Mouse (Mus musculus) hematopoietic stem cell, adult 5-6 weeks (primary cell): Measurements from ENCODE around the gene Crip3. TPM values are rescaled to one million over a fixed set of nuclear protein-coding genes. Genes with fewer than 3 reads are reported as not detected.
A peak's percentile ranks its signal among the peaks of the same experiment; 100 is the strongest.

Source experiments
- ATAC-seq, 2 experiments: fragments of 125-278 bp in 1 of 2; replicated peaks in 1 of 2; 2 replicates each; pipeline ENCODE4 v1.8.0; 2016 to 2017; ENCODE audit warnings: inconsistent platforms in 2 of 2, mild to moderate bottlenecking in 2 of 2, moderate number of reproducible peaks in 2 of 2, low read depth in 1 of 2, moderate TSS enrichment in 1 of 2; ENCODE audit not compliant: low FRiP score in 2 of 2, poor library complexity in 2 of 2, severe bottlenecking in 2 of 2, insufficient read depth in 1 of 2, low TSS enrichment in 1 of 2
- total RNA-seq: library from RNA; stranded (forward); fragments of 172-1452, 232-1000 nt; gene quantifications from 2 replicates; pipeline ENCODE4 v1.2.3, GENCODE M21; 2017

Crip3 gene
- total RNA-seq, 1 experiment from 2014 or later, result not detected

GRCm38 (mm10) chr17:46452683-46453082 lies 24.0 kb downstream of the Crip3 start:
- ATAC-seq, result no peak

GRCm38 (mm10) chr17:46453302-46453948 lies 24.7 kb downstream of the Crip3 start:
- no peak for ATAC-seq

GRCm38 (mm10) chr17:46453970-46454411 lies 25.3 kb downstream of the Crip3 start:
- ATAC-seq, result no peak

GRCm38 (mm10) chr17:46454539-46454938 lies 25.8 kb downstream of the Crip3 start:
- no peak for ATAC-seq

- ATAC-seq, result no peak
Observed at GRCm38 (mm10) chr17:46455110-46455691, 26.5 kb downstream of the Crip3 start.

GRCm38 (mm10) chr17:46457791-46458190 lies 29.1 kb downstream of the Crip3 start:
- ATAC-seq, result no peak; a peak in 1 of 4 replicates

GRCm38 (mm10) chr17:46458439-46458838 lies 29.7 kb downstream of the Crip3 start:
- no peak for ATAC-seq

- ATAC-seq, result peak in 1 of 2 experiments; percentile 41; a peak in 1 of 4 replicates
Observed at GRCm38 (mm10) chr17:46460673-46461072, 31.9 kb downstream of the Crip3 start.

GRCm38 (mm10) chr17:46461347-46461746 lies 32.6 kb downstream of the Crip3 start:
- ATAC-seq, result no peak

- ATAC-seq, result no peak
Observed at GRCm38 (mm10) chr17:46462226-46462625, 33.5 kb downstream of the Crip3 start.

- no peak for ATAC-seq
Observed at GRCm38 (mm10) chr17:46467830-46468229, 39.1 kb downstream of the Crip3 start.

GRCm38 (mm10) chr17:46476601-46477000 lies 47.9 kb downstream of the Crip3 start:
- ATAC-seq, result no peak

GRCm38 (mm10) chr17:46477286-46477685 lies 48.6 kb downstream of the Crip3 start:
- ATAC-seq, result no peak

Other genes starting within 250 kb of the Crip3 start
- gene Polh, start 226.3 kb upstream of the Crip3 start, total RNA-seq, result 18.2 and 24.1 TPM in 2 replicates
- gene Xpo5, start 226.1 kb upstream of the Crip3 start, total RNA-seq, result 52.8 and 57.3 TPM in 2 replicates
- gene Polr1c, start 180.9 kb upstream of the Crip3 start, total RNA-seq, result 39.4 and 54.0 TPM in 2 replicates
- gene Yipf3, start 180.8 kb upstream of the Crip3 start, total RNA-seq, result 29.2 and 56.5 TPM in 2 replicates
- gene Lrrc73, start 175.4 kb upstream of the Crip3 start, total RNA-seq, result 0.25 TPM in 1 of 2 replicates, not detected in the other
- 9.6 and 30.5 TPM in 2 replicates for gene Tjap1, start 145.9 kb upstream of the Crip3 start, total RNA-seq
- gene Dlk2, start 131.5 kb upstream of the Crip3 start, total RNA-seq, result not detected in 2 replicates
- gene Abcc10, start 100.6 kb upstream of the Crip3 start, total RNA-seq, result 1.3 and 2.2 TPM in 2 replicates
- gene Zfp318, start 45.2 kb upstream of the Crip3 start, total RNA-seq, result 25.3 and 64.6 TPM in 2 replicates
- gene Slc22a7, start 9.5 kb downstream of the Crip3 start, total RNA-seq, result not detected in 2 replicates
- 0.05 and 0.69 TPM in 2 replicates for gene Ttbk1, start 58.7 kb downstream of the Crip3 start, total RNA-seq
- gene Dnph1, start 67.8 kb downstream of the Crip3 start, total RNA-seq, result 11.1 and 21.0 TPM in 2 replicates
- gene Cul9, start 117.5 kb downstream of the Crip3 start, total RNA-seq, result 32.9 and 33.6 TPM in 2 replicates
- 28.3 and 30.8 TPM in 2 replicates for gene Srf, start 127.2 kb downstream of the Crip3 start, total RNA-seq
- 7.2 and 15.6 TPM in 2 replicates for gene Ptk7, start 200.6 kb downstream of the Crip3 start, total RNA-seq
- gene Klc4, start 217.1 kb downstream of the Crip3 start, total RNA-seq, result 11.9 and 15.2 TPM in 2 replicates
- gene Mrpl2, start 217.3 kb downstream of the Crip3 start, total RNA-seq, result 61.8 and 66.1 TPM in 2 replicates
- 27.0 and 37.8 TPM in 2 replicates for gene Cul7, start 221.4 kb downstream of the Crip3 start, total RNA-seq
- gene Rrp36, start 245.4 kb downstream of the Crip3 start, total RNA-seq, result 38.1 and 47.0 TPM in 2 replicates
- gene Mea1, start 249.9 kb downstream of the Crip3 start, total RNA-seq, result 53.3 and 74.4 TPM in 2 replicates